Mouse (Mus musculus) hindbrain, embryonic 13.5 days (tissue): ENCODE measurements around the gene Itgb2l. TPM values are rescaled to one million over a fixed set of nuclear protein-coding genes. Genes with fewer than 3 reads are reported as not detected.
A peak's percentile ranks its signal among the peaks of the same experiment; 100 is the strongest.
"Not testable (repeated sequence)": the region's sequence is repeated elsewhere in the genome, so short reads cannot be mapped to it uniquely, and the experiment has no call there.

Experiments used
- ATAC-seq: fragments of 200-750 bp; cut with Nextera tagmentation; 2 replicates; pipeline ENCODE4 v1.8.0; 2017; ENCODE audit warnings: moderate TSS enrichment; ENCODE audit not compliant: low FRiP score
- H3K27ac ChIP-seq: fragments of 300-500 bp; sonication (generic); 2 replicates; pipeline ENCODE4 v1.5.1; 2015; ENCODE audit warnings: inconsistent platforms, mild to moderate bottlenecking, moderate library complexity
- H3K27me3 ChIP-seq: fragments of 300-500 bp; sonication (generic); 2 replicates; pipeline ENCODE4 v1.6.1; 2015; ENCODE audit warnings: mild to moderate bottlenecking, inconsistent platforms
- H3K36me3 ChIP-seq: fragments of 300-500 bp; sonication (generic); 2 replicates; pipeline ENCODE4 v1.6.1; 2015; ENCODE audit warnings: mild to moderate bottlenecking, inconsistent platforms
- H3K4me1 ChIP-seq: fragments of 300-500 bp; sonication (generic); replicated peaks from 2 replicates; pipeline ENCODE4 v1.6.1; 2015; ENCODE audit warnings: inconsistent platforms
- H3K4me2 ChIP-seq: fragments of 300-500 bp; sonication (generic); 2 replicates; pipeline ENCODE4 v1.6.1; 2015; ENCODE audit warnings: inconsistent platforms, mild to moderate bottlenecking, moderate library complexity
- H3K4me3 ChIP-seq: fragments of 300-500 bp; sonication (generic); 2 replicates; pipeline ENCODE4 v1.5.1; 2015; ENCODE audit warnings: mild to moderate bottlenecking, inconsistent platforms
- H3K9ac ChIP-seq: fragments of 300-500 bp; sonication (generic); 2 replicates; pipeline ENCODE4 v1.6.1; 2015; ENCODE audit warnings: mild to moderate bottlenecking, inconsistent platforms
- H3K9me3 ChIP-seq: fragments of 300-500 bp; sonication (generic); 2 replicates; pipeline ENCODE4 v1.6.1; 2016; ENCODE audit warnings: inconsistent platforms
- WGBS: fragments of 180-500 bp; shearing (Covaris S2); methylation state at CpG from one replicate; pipeline ENCODE4 v1.1.7; 2015; 5-methylcytosine and 5-hydroxymethylcytosine counted together
- polyA plus RNA-seq: library from polyadenylated mRNA; unstranded; fragments of >200 nt; fragmentation: Nextera tagmentation; extraction: Ambion mirVana; gene quantifications from 2 replicates; pipeline ENCODE4 v1.2.1, GENCODE M21; 2015

The Itgb2l gene
- polyA plus RNA-seq, 1 experiment from 2014 or later, result not detected

DNA sequence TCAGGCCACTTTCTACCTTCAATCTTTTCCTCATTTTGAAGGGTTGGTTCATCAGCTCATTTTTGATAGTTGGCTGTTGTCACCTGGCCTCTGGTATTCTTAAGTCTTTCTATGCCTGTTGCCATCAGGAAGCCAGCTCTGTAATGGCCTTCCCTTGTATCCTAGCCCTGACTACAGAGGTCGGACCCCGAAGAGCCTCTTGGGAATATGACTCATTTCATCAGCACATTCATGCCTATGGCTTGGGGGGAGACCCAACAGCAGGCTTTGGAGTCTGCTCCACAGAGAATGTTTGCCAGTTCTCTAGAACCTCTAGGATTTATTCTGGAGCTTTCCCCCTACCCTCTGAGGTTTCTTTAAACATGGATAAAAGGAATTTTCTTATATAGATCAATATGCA lies 15.9 kb upstream of the Itgb2l start:
- Histone ChIP-seq H3K4me1 (no peaks in the 10 kb centered on the region), H3K27me3 (peaks cover 3% of the 10 kb centered on the region; the same call in 1 of the 2 replicates), H3K4me2 (no peak overlapping the region), H3K9me3 (no peaks in the 10 kb centered on the region), H3K27ac (no peak overlapping the region), H3K4me3 (no peak overlapping the region), H3K9ac (no peak overlapping the region), H3K36me3 (no peaks in the 10 kb centered on the region)
- no peak for ATAC-seq
- WGBS, result 87% methylated on average over 2 of the region's 2 CpGs

DNA sequence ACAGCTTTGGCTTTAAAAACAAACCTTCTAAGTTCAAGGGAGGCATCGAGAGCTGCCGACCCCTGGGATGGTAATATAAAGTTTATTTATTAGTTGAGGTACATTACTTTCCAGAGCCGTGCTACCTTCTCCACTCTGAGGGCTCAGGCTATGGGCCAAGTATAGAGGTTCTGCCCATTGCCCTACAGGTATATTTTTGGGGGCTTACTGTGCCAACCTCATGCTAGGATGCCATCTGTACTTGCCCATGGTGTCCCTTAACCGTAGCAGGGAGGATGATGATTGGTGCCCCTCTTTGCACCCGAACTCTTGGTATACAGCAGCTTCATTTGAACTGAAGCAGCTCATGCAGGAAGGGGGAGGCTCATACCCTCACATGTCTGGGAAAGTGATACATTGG lies 14.2 kb upstream of the Itgb2l start:
- Histone ChIP-seq H3K36me3 (no peaks in the 10 kb centered on the region), H3K9ac (no peak overlapping the region), H3K4me3 (no peak overlapping the region), H3K27me3 (peaks cover 3% of the 10 kb centered on the region; the same call in 1 of the 2 replicates), H3K4me1 (no peaks in the 10 kb centered on the region), H3K27ac (no peak overlapping the region), H3K9me3 (no peaks in the 10 kb centered on the region), H3K4me2 (no peak overlapping the region)
- WGBS, result 85% methylated on average over 5 of the region's 5 CpGs
- no peak for ATAC-seq

GRCm38 (mm10) chr16:96454086-96454485 lies 10.7 kb upstream of the Itgb2l start:
- Histone ChIP-seq H3K9me3 (no peaks in the 10 kb centered on the region), H3K4me1 (no peaks in the 10 kb centered on the region), H3K4me3 (no peak overlapping the region), H3K27ac (no peak overlapping the region), H3K4me2 (no peak overlapping the region), H3K36me3 (no peaks in the 10 kb centered on the region), H3K27me3 (no peaks in the 10 kb centered on the region), H3K9ac (no peak overlapping the region)
- ATAC-seq, result no peak

DNA sequence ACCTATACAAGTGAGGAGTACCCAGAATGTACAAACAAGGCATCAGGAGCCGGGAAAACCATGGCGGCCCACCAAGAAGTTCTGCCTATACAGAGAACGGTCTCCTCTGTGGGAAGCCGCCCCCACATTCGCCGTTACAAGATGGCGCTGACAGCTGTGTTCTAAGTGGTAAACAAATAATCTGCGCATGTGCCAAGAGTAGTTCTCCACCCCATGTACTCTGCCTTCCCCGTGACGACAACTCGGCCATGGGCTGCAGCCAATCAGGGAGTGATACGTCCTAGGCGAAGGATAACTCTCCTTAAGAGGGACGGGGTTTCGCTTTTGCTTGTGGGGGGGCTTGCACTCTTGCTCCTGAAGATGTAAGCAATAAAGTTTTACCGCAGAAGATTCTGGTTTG lies 7.5 kb upstream of the Itgb2l start:
- not testable (repeated sequence) for H3K4me1 ChIP-seq, H3K27ac ChIP-seq, H3K4me2 ChIP-seq, H3K9me3 ChIP-seq, ATAC-seq, H3K4me3 ChIP-seq, H3K9ac ChIP-seq, H3K36me3 ChIP-seq, H3K27me3 ChIP-seq
- WGBS, result 94% methylated on average over 14 of the region's 16 CpGs

DNA sequence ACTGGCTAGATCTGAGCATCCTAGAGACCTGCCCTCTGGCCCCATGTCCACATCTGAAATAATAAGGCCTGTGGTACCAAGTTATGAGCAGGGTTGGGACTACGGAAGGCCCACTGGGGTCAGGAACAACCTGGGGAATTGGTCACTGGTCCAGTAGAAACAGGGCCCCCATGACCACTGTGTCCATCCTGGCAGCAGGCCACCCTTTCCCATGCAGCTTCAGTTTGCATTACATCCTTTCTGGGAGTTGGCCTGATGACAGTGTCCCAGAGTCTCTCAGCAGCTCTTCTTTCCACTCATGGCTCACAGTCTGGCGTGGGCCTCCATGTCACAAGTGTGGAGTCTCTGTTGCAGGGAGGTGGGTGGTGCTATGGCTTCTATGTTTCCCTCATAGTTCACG lies 1.6 kb downstream of the Itgb2l start:
- H3K36me3 ChIP-seq, result no peaks in the 10 kb centered on the region
- H3K27ac ChIP-seq, result no peak overlapping the region
- H3K4me1 ChIP-seq, result peaks cover 6% of the 10 kb centered on the region; the same call in 1 of the 2 replicates
- H3K4me3 ChIP-seq, result no peak overlapping the region
- H3K9me3 ChIP-seq, result no peaks in the 10 kb centered on the region
- H3K9ac ChIP-seq, result no peak overlapping the region
- 90% methylated on average over 3 of the region's 3 CpGs for WGBS
- ATAC-seq, result no peak
- H3K4me2 ChIP-seq, result no peak overlapping the region
- no peaks in the 10 kb centered on the region for H3K27me3 ChIP-seq

DNA sequence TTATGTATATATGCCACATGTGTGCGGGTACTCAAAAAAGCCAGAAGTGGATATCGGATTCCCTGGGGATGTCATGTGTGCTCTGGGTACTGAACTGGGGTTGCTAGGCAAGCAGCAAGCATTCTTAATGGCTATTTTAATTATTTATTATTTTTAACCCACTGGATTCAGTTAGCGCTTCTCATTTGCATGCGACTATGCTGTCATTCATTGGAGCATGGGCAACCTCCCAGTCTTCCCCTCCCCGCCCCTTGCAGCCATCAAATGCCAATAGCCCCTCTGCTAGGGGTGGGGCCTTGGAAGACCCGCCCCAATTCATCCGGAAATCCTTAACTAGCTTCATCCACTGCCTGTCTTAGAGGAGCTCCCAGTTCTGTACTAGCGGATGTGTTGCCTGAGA lies 2.5 kb downstream of the Itgb2l start:
- H3K4me2 ChIP-seq, result no peak overlapping the region
- no peaks in the 10 kb centered on the region for H3K9me3 ChIP-seq
- H3K4me1 ChIP-seq, result peaks cover 6% of the 10 kb centered on the region; the same call in 1 of the 2 replicates
- H3K27ac ChIP-seq, result no peak overlapping the region
- no peak overlapping the region for H3K9ac ChIP-seq
- 64% methylated on average over 8 of the region's 8 CpGs for WGBS
- no peak overlapping the region for H3K4me3 ChIP-seq
- H3K36me3 ChIP-seq, result no peaks in the 10 kb centered on the region
- ATAC-seq, result peak; percentile 57; the same call in 1 of the 2 replicates
- no peaks in the 10 kb centered on the region for H3K27me3 ChIP-seq

- Histone ChIP-seq H3K9me3 (no peaks in the 10 kb centered on the region), H3K4me3 (no peak overlapping the region), H3K36me3 (no peaks in the 10 kb centered on the region), H3K4me1 (peaks cover 6% of the 10 kb centered on the region; the same call in 1 of the 2 replicates), H3K27ac (no peak overlapping the region), H3K4me2 (no peak overlapping the region), H3K27me3 (no peaks in the 10 kb centered on the region), H3K9ac (no peak overlapping the region)
- no peak for ATAC-seq
- 79% methylated on average over 4 of the region's 4 CpGs for WGBS
Observed at GRCm38 (mm10) chr16:96439682-96440081, 3.7 kb downstream of the Itgb2l start.

GRCm38 (mm10) chr16:96438946-96439345 lies 4.5 kb downstream of the Itgb2l start:
- H3K9ac ChIP-seq, result no peak overlapping the region
- no peak overlapping the region for H3K27ac ChIP-seq
- no peaks in the 10 kb centered on the region for H3K36me3 ChIP-seq
- H3K9me3 ChIP-seq, result no peaks in the 10 kb centered on the region
- no peak overlapping the region for H3K4me3 ChIP-seq
- 95% methylated on average over 5 of the region's 5 CpGs for WGBS
- H3K4me1 ChIP-seq, result peaks cover 6% of the 10 kb centered on the region; the same call in 1 of the 2 replicates
- no peaks in the 10 kb centered on the region for H3K27me3 ChIP-seq
- no peak overlapping the region for H3K4me2 ChIP-seq
- no peak for ATAC-seq

DNA sequence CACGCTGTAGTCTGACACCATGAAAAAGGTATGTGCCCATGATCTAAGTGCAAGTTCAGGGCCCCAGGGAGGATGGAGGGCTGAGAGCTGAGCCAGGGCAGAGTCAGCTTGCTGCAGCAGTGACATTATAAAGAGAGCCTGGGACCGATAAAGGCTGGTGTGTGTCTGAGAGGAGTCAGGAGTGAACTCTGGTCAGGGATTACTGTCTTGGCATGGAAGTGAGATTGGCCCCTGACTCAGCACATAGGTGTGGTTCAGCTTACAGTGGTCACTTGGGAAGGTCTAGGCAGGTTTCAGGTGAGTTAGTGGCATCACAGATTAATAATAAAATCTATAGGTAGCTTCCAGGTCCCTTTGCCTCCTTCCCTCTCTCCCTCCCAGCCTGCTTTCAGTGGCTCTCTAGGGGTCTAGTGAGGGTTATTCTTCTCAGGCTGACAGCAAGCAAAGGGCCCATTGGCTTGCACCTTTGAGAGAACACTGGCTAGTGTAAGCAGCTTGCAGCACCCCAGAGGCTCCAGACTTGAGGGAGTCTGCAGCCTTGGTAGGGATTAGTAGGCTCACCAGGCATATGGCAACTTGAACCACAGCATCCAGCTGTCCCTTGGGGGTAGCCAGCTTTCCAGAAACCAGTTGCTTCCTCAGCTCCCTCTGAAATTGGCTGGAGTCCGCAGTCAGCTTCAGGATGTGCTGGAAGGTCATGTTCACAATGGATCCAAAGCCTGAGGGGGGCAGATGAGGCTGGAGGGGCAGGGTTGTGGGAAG lies 9.2 kb downstream of the Itgb2l start:
- Histone ChIP-seq H3K4me3 (no peak overlapping the region), H3K27me3 (no peaks in the 10 kb centered on the region), H3K4me2 (no peak overlapping the region), H3K27ac (no peak overlapping the region), H3K4me1 (no peaks in the 10 kb centered on the region), H3K9ac (no peak overlapping the region), H3K36me3 (no peaks in the 10 kb centered on the region), H3K9me3 (no peaks in the 10 kb centered on the region)
- WGBS, result 88% methylated on average over 3 of the region's 3 CpGs
- no peak for ATAC-seq

- Histone ChIP-seq H3K4me1 (no peaks in the 10 kb centered on the region), H3K9me3 (no peaks in the 10 kb centered on the region), H3K4me3 (no peak overlapping the region), H3K9ac (no peak overlapping the region), H3K27me3 (no peaks in the 10 kb centered on the region), H3K4me2 (no peak overlapping the region), H3K27ac (no peak overlapping the region), H3K36me3 (no peaks in the 10 kb centered on the region)
- 88% methylated on average over 10 of the region's 10 CpGs for WGBS
- ATAC-seq, result no peak
Observed at GRCm38 (mm10) chr16:96433266-96433665, 10.2 kb downstream of the Itgb2l start.

DNA sequence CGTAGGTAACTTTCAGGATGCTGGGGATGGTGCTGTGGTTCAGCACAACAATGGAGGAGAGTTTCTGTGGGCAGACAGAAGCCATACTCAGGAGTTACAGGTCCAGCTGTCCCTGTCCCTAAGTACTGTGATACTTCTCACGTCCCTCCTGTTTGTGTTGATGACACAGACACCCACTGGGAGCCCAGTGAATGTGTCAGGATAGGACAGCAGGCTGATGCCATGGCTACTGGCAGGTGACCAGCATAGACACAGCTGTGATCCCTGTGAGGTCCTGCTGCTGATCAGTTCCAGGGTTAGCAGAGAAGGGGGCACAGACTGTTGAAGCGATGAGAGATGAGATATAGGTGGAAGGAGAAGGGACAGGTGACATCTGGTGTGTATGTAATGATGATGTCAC lies 14.4 kb downstream of the Itgb2l start:
- no peak for ATAC-seq
- H3K4me3 ChIP-seq, result no peak overlapping the region
- 75% methylated on average over 3 of the region's 3 CpGs for WGBS

GRCm38 (mm10) chr16:96426671-96427070 lies 16.7 kb downstream of the Itgb2l start:
- WGBS, result 85% methylated on average over 7 of the region's 7 CpGs
- no peaks in the 10 kb centered on the region for H3K4me1 ChIP-seq
- H3K4me3 ChIP-seq, result no peak overlapping the region
- H3K4me2 ChIP-seq, result no peak overlapping the region
- no peaks in the 10 kb centered on the region for H3K9me3 ChIP-seq
- H3K36me3 ChIP-seq, result no peaks in the 10 kb centered on the region
- ATAC-seq, result no peak
- H3K9ac ChIP-seq, result no peak overlapping the region
- no peaks in the 10 kb centered on the region for H3K27me3 ChIP-seq
- no peak overlapping the region for H3K27ac ChIP-seq

More for the DNA sequence above, 14.4 kb downstream of the Itgb2l start:
- no peak overlapping the region for H3K4me2 ChIP-seq
- H3K9me3 ChIP-seq, result no peaks in the 10 kb centered on the region
- H3K9ac ChIP-seq, result no peak overlapping the region
- H3K27ac ChIP-seq, result no peak overlapping the region
- H3K4me1 ChIP-seq, result no peaks in the 10 kb centered on the region
- no peaks in the 10 kb centered on the region for H3K36me3 ChIP-seq
- no peaks in the 10 kb centered on the region for H3K27me3 ChIP-seq

GRCm38 (mm10) chr16:96425044-96425443 lies 18.4 kb downstream of the Itgb2l start:
- Histone ChIP-seq H3K4me1 (no peaks in the 10 kb centered on the region), H3K9me3 (no peaks in the 10 kb centered on the region), H3K27ac (no peak overlapping the region), H3K9ac (no peak overlapping the region), H3K4me3 (no peak overlapping the region), H3K27me3 (no peaks in the 10 kb centered on the region), H3K36me3 (no peaks in the 10 kb centered on the region), H3K4me2 (no peak overlapping the region)
- 93% methylated on average over 2 of the region's 2 CpGs for WGBS
- ATAC-seq, result no peak
